Mouse (Mus musculus): Measurements from ENCODE around the gene Gabrb1.

- TF ChIP-seq EP300 (IDR thresholded peaks at IDR 0.05; ENCODE audit: low read depth): no peak
- no peak for TF ChIP-seq CTCF (IDR thresholded peaks at IDR 0.05; ENCODE audit: low read depth)
These were observed 42.0 kb downstream of the Gabrb1 start for GRCm38 (mm10) chr5:71699696-71700467.
